Mouse (Mus musculus): Measurements from ENCODE around the gene Gm45711.

- TF ChIP-seq CTCF (IDR thresholded peaks at IDR 0.05; ENCODE audit: low read depth, low read length) (no peak), POLR2A (IDR thresholded peaks at IDR 0.05; ENCODE audit: borderline replicate concordance, low read depth, low read length) (no peak)
These were observed 62.6 kb downstream of the Gm45711 start for GRCm38 (mm10) chr8:104247054-104247907.

Measured in bone marrow macrophage, adult 2 months (primary cell).